Mouse (Mus musculus): ENCODE measurements around the gene Tysnd1. TPM values are rescaled to one million over a fixed set of nuclear protein-coding genes. Genes with fewer than 3 reads are reported as not detected.

Gene Tysnd1
- total and polyA plus RNA-seq, 3 experiments: 5.1 to 104 (median 8.2) TPM

- H3K36me3 ChIP-seq (replicated peaks): no peaks in the 10 kb centered on the region
- DNase-seq (ENCODE audit: low spot score) (no peak), ATAC-seq (ENCODE audit: extremely low read depth, insufficient number of reproducible peaks, low FRiP score, poor library complexity, severe bottlenecking) (no peak)
- TF ChIP-seq TAL1 (conservative IDR thresholded peaks at IDR 0.05; ENCODE audit: low read depth, low read length): no peak
- no peak for TF ChIP-seq GATA1 (IDR thresholded peaks at IDR 0.05; ENCODE audit: borderline replicate concordance, low read length)
- no peak for TF ChIP-seq CTCF (IDR thresholded peaks at IDR 0.05; ENCODE audit: low read depth, low read length)
- no peak for TF ChIP-seq POLR2AphosphoS5 (IDR thresholded peaks at IDR 0.05; ENCODE audit: insufficient replicate concordance, low read depth, low read length)
- TF ChIP-seq GATA2 (IDR thresholded peaks at IDR 0.05; ENCODE audit: borderline replicate concordance, low read depth, low read length): no peak
- no peak overlapping the region for H3K4me3 ChIP-seq (ENCODE audit: low read depth, low read length)
- 0 out of 2 replicates have a peak, but pooled peaks cover 3% of the 10 kb centered on the region for H3K4me1 ChIP-seq (ENCODE audit: insufficient read depth, low read depth, low read length)
- H3K9me3 ChIP-seq (replicated peaks): no peaks in the 10 kb centered on the region
- H3K27me3 ChIP-seq (ENCODE audit: insufficient read depth, low read length): no peaks in the 10 kb centered on the region
Measured at GRCm38 (mm10) chr10:61737537-61737936, 42.2 kb downstream of the Tysnd1 start.

DNA sequence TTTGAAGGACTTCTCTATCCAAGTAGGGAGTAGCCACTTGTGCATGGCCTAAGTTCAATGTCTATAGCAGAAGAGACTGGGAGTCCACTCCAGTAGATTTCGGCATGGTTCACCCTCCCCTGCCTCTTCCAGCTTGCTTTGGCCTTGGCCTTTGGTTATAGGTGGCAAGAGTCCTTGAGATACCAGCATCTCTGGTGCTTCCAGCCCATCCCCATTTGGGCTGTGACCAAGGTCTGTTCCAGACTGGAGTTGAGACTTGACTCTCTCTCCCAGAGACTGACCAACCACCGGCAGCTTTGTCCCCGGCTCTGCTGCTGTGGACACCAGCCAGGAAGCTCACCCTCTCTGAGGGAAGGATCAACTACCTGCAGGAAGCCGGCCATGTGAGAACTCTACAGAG, 42.8 kb downstream of the Tysnd1 start:
- no peak for TF ChIP-seq POLR2AphosphoS5 (IDR thresholded peaks at IDR 0.05; ENCODE audit: insufficient replicate concordance, low read depth, low read length)
- no peak for TF ChIP-seq GATA1 (IDR thresholded peaks at IDR 0.05; ENCODE audit: borderline replicate concordance, low read length)
- no peak for TF ChIP-seq CTCF (IDR thresholded peaks at IDR 0.05; ENCODE audit: low read depth, low read length)
- no peak for TF ChIP-seq GATA2 (IDR thresholded peaks at IDR 0.05; ENCODE audit: borderline replicate concordance, low read depth, low read length)
- TF ChIP-seq TAL1 (conservative IDR thresholded peaks at IDR 0.05; ENCODE audit: low read depth, low read length): no peak
- Histone ChIP-seq H3K4me3 (ENCODE audit: low read depth, low read length) (no peak overlapping the region), H3K9me3 (replicated peaks) (no peaks in the 10 kb centered on the region), H3K27me3 (ENCODE audit: insufficient read depth, low read length) (no peaks in the 10 kb centered on the region), H3K36me3 (replicated peaks) (no peaks in the 10 kb centered on the region), H3K4me1 (ENCODE audit: insufficient read depth, low read depth, low read length) (0 out of 2 replicates have a peak, but pooled peaks cover 3% of the 10 kb centered on the region)
- ATAC-seq (ENCODE audit: extremely low read depth, insufficient number of reproducible peaks, low FRiP score, poor library complexity, severe bottlenecking) (no peak), DNase-seq (ENCODE audit: low spot score) (no peak)

- DNase-seq (ENCODE audit: low spot score): no peak
- Histone ChIP-seq H3K4me1 (ENCODE audit: insufficient read depth, low read depth, low read length) (no peaks in the 10 kb centered on the region), H3K9me3 (replicated peaks) (no peaks in the 10 kb centered on the region), H3K27me3 (ENCODE audit: insufficient read depth, low read length) (no peaks in the 10 kb centered on the region), H3K4me3 (ENCODE audit: low read depth, low read length) (no peak overlapping the region), H3K36me3 (replicated peaks) (no peaks in the 10 kb centered on the region)
- no peak for ATAC-seq (ENCODE audit: extremely low read depth, insufficient number of reproducible peaks, low FRiP score, poor library complexity, severe bottlenecking)
- TF ChIP-seq TAL1 (conservative IDR thresholded peaks at IDR 0.05; ENCODE audit: low read depth, low read length) (no peak), CTCF (IDR thresholded peaks at IDR 0.05; ENCODE audit: low read depth, low read length) (no peak), GATA2 (IDR thresholded peaks at IDR 0.05; ENCODE audit: borderline replicate concordance, low read depth, low read length) (no peak), POLR2AphosphoS5 (IDR thresholded peaks at IDR 0.05; ENCODE audit: insufficient replicate concordance, low read depth, low read length) (no peak), GATA1 (IDR thresholded peaks at IDR 0.05; ENCODE audit: borderline replicate concordance, low read length) (no peak)
Measured at GRCm38 (mm10) chr10:61741306-61741705, 46.0 kb downstream of the Tysnd1 start.

- H3K9me3 ChIP-seq (replicated peaks): no peaks in the 10 kb centered on the region
- H3K27me3 ChIP-seq (ENCODE audit: insufficient read depth, low read length): no peaks in the 10 kb centered on the region
- DNase-seq (ENCODE audit: low spot score): no peak
Measured at GRCm38 (mm10) chr10:61741873-61742272, 46.6 kb downstream of the Tysnd1 start.

DNA sequence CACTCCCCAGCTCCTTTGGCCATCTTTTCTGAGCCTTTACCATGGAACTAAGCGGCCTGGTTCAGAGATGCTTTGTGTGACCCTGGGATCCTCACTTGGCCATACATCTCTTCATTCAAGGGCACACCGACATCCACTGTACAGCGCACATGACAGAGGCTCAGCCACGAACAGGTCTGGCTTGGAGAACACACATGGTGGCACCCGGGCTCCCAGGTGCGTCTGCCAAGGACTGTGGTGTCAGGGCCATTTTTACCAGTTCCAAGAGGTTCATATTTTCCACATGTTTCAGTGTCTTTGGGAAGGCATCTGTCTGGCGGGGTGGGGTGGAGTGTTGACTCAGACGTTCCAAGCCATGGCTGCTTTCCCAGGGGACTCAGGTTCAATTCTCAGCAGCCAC, 47.0 kb downstream of the Tysnd1 start:
- TF ChIP-seq GATA2 (IDR thresholded peaks at IDR 0.05; ENCODE audit: borderline replicate concordance, low read depth, low read length) (no peak), GATA1 (IDR thresholded peaks at IDR 0.05; ENCODE audit: borderline replicate concordance, low read length) (no peak), CTCF (IDR thresholded peaks at IDR 0.05; ENCODE audit: low read depth, low read length) (no peak), POLR2AphosphoS5 (IDR thresholded peaks at IDR 0.05; ENCODE audit: insufficient replicate concordance, low read depth, low read length) (no peak), TAL1 (conservative IDR thresholded peaks at IDR 0.05; ENCODE audit: low read depth, low read length) (no peak)
- ATAC-seq (ENCODE audit: extremely low read depth, insufficient number of reproducible peaks, low FRiP score, poor library complexity, severe bottlenecking): no peak

More at GRCm38 (mm10) chr10:61741873-61742272, 46.6 kb downstream of the Tysnd1 start:
- TF ChIP-seq TAL1 (conservative IDR thresholded peaks at IDR 0.05; ENCODE audit: low read depth, low read length) (no peak), CTCF (IDR thresholded peaks at IDR 0.05; ENCODE audit: low read depth, low read length) (no peak), GATA1 (IDR thresholded peaks at IDR 0.05; ENCODE audit: borderline replicate concordance, low read length) (no peak)
- ATAC-seq (ENCODE audit: extremely low read depth, insufficient number of reproducible peaks, low FRiP score, poor library complexity, severe bottlenecking): no peak
- Histone ChIP-seq H3K4me3 (ENCODE audit: low read depth, low read length) (no peak overlapping the region), H3K36me3 (replicated peaks) (no peaks in the 10 kb centered on the region), H3K4me1 (ENCODE audit: insufficient read depth, low read depth, low read length) (no peaks in the 10 kb centered on the region)

GRCm38 (mm10) chr10:61745133-61745532, 49.8 kb downstream of the Tysnd1 start:
- Histone ChIP-seq H3K4me1 (ENCODE audit: insufficient read depth, low read depth, low read length) (no peaks in the 10 kb centered on the region), H3K27me3 (ENCODE audit: insufficient read depth, low read length) (no peaks in the 10 kb centered on the region), H3K36me3 (replicated peaks) (no peaks in the 10 kb centered on the region), H3K4me3 (ENCODE audit: low read depth, low read length) (no peak overlapping the region), H3K9me3 (replicated peaks) (no peaks in the 10 kb centered on the region)
- DNase-seq (ENCODE audit: low spot score) (no peak), ATAC-seq (ENCODE audit: extremely low read depth, insufficient number of reproducible peaks, low FRiP score, poor library complexity, severe bottlenecking) (no peak)
- no peak for TF ChIP-seq GATA1 (IDR thresholded peaks at IDR 0.05; ENCODE audit: borderline replicate concordance, low read length)
- no peak for TF ChIP-seq GATA2 (IDR thresholded peaks at IDR 0.05; ENCODE audit: borderline replicate concordance, low read depth, low read length)
- no peak for TF ChIP-seq POLR2AphosphoS5 (IDR thresholded peaks at IDR 0.05; ENCODE audit: insufficient replicate concordance, low read depth, low read length)
- no peak for TF ChIP-seq CTCF (IDR thresholded peaks at IDR 0.05; ENCODE audit: low read depth, low read length)
- TF ChIP-seq TAL1 (conservative IDR thresholded peaks at IDR 0.05; ENCODE audit: low read depth, low read length): no peak

More for the DNA sequence above, 47.0 kb downstream of the Tysnd1 start:
- no peak overlapping the region for H3K4me3 ChIP-seq (ENCODE audit: low read depth, low read length)
- no peaks in the 10 kb centered on the region for H3K27me3 ChIP-seq (ENCODE audit: insufficient read depth, low read length)
- no peaks in the 10 kb centered on the region for H3K4me1 ChIP-seq (ENCODE audit: insufficient read depth, low read depth, low read length)
- no peaks in the 10 kb centered on the region for H3K36me3 ChIP-seq (replicated peaks)
- no peaks in the 10 kb centered on the region for H3K9me3 ChIP-seq (replicated peaks)
- no peak for DNase-seq (ENCODE audit: low spot score)

Measured in G1E (cell line).